Mouse (Mus musculus): Measurements from ENCODE around the gene Poc1a.

DNA sequence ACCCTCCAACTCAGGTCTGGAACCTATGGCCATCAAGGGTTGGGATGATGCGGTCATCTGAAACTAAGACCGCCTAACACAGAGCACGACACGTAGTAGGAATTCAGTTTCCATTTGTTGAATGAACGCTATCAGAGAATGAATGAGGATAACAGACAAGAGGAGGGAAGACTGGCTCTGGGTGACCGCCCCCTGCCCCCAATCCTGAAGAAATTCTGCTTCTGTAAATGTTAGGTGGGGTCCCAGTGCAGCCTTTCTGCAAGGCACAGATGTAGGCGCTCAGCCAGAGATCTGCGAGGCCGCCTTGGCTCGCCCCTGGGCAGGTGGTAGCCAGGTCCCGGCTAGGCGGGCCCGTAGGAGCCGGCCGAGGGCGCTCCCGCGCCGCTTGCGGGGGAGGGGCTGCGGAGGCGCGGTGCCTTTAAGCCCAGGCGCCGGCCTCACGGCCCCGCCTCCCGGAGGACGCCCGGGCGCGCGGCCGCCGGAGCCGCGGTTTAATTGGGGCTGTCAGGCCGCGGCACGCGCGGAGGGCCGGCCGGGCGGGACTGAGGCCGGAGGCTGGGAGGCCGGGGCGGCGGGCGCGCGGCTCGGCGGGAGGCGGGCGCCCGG is 87.4 kb downstream of the Poc1a start, which contains the start of gene Dusp7:
- TF ChIP-seq CTCF (IDR thresholded peaks at IDR 0.05; ENCODE audit: extremely low read depth, insufficient read depth, low read length) (no peak), POLR2A (IDR thresholded peaks at IDR 0.05; ENCODE audit: extremely low read depth, insufficient read depth, low read length) (no peak)
